Mouse (Mus musculus): ENCODE data around the gene Chmp6. TPM values are rescaled to one million over a fixed set of nuclear protein-coding genes. Genes with fewer than 3 reads are reported as not detected.

Gene Chmp6
- total and polyA plus RNA-seq, 3 experiments = 58.3 to 76.7 TPM; not detected in 1

DNA sequence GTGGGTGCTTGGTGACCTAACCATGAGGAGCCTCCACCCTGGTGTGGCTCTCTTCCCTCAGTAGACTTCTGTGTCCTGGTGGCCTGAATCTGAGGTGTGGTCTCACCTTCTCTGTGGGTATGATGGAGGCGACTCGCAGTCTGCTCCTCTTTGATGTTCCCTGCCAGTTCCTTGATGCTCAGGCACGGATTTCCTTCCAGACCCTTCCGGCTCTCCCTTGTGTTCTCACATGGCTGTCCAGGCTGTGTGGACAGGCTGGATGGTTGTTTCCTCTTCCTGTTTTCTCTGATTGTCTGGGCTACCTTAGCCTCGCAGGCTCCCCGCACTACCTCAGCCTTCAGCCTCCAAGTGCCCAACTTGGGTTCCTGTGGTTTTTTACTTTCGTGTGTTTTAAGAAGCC is 45.6 kb downstream of the Chmp6 start:
- Histone ChIP-seq H3K9ac (ENCODE audit: control insufficient read depth, low read depth, low read length, poor library complexity, severe bottlenecking) (no peak overlapping the region), H3K79me2 (ENCODE audit: control insufficient read depth, insufficient read depth, low read length, poor library complexity) (no peaks in the 10 kb centered on the region), H3K27ac (ENCODE audit: control insufficient read depth, low read depth, low read length) (no peak overlapping the region), H3K4me3 (ENCODE audit: control insufficient read depth in 1 of 2, insufficient read depth in 1 of 2, low read depth in 2 of 2, low read length in 2 of 2) (no peak overlapping the region), H3K9me3 (replicated peaks; ENCODE audit: insufficient read depth, low read length) (no peaks in the 10 kb centered on the region), H3K4me1 (ENCODE audit: control insufficient read depth in 1 of 2, insufficient read depth in 2 of 2, low read length in 2 of 2) (peaks cover 15 to 20% of the 10 kb centered on the region in 2 experiments), H3K36me3 (ENCODE audit: control insufficient read depth in 1 of 2, insufficient read depth in 2 of 2, low read length in 2 of 2) (peaks cover 0 to 19% of the 10 kb centered on the region in 2 experiments; a peak in 2 of 4 replicates), H3K27me3 (ENCODE audit: control insufficient read depth in 1 of 2, insufficient read depth in 2 of 2, low read length in 2 of 2) (no peaks in the 10 kb centered on the region)
- TF ChIP-seq NRF1 (IDR thresholded peaks at IDR 0.05; ENCODE audit: insufficient read depth, low read depth, low read length, poor library complexity, severe bottlenecking) = no peak
- TF ChIP-seq CHD2 (IDR thresholded peaks at IDR 0.05; ENCODE audit: low read length) = no peak
- no peak for TF ChIP-seq MAX (IDR thresholded peaks at IDR 0.05; ENCODE audit: low read length)
- no peak for DNase-seq (ENCODE audit: low read depth, low spot score)

DNA sequence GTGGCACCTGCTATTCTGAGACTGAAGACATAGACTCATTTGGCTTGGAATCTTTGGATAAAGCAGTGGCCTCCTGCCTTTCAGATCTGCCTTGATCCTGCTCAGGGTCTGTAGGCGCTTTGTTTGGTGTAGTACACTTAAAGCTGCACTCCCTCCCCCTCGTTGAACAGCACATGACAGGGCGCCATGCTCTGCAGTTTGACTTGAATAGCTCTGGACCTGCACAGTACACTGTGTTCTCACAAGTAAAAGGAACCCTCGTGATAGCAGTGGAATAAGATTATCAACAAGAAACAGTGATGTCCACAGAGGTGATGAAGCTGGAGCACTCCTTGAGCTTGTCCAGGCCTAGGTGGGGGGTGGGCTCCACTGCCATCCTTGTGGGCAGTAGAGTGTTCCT is 46.5 kb downstream of the Chmp6 start:
- TF ChIP-seq MYC (IDR thresholded peaks at IDR 0.05; ENCODE audit: low read depth, low read length) (no peak), TBP (IDR thresholded peaks at IDR 0.05; ENCODE audit: low read depth, low read length) (no peak), MAZ (IDR thresholded peaks at IDR 0.05; ENCODE audit: low read depth, low read length) (no peak), RAD21 (IDR thresholded peaks at IDR 0.05; ENCODE audit: low read depth, low read length) (no peak), TAL1 (IDR thresholded peaks at IDR 0.05; ENCODE audit: low read length) (no peak), TCF12 (IDR thresholded peaks at IDR 0.05; ENCODE audit: low read depth, low read length) (no peak), MYB (IDR thresholded peaks at IDR 0.05; ENCODE audit: low read depth, low read length) (no peak), MEF2A (IDR thresholded peaks at IDR 0.05; ENCODE audit: extremely low read depth, insufficient replicate concordance, low read depth, low read length, poor library complexity, severe bottlenecking) (no peak), HCFC1 (IDR thresholded peaks at IDR 0.05; ENCODE audit: low read depth, low read length) (no peak), ZC3H11A (IDR thresholded peaks at IDR 0.05; ENCODE audit: low read depth, low read length) (no peak), UBTF (IDR thresholded peaks at IDR 0.05; ENCODE audit: borderline replicate concordance, insufficient read depth, low read depth, low read length) (no peak), MAX (IDR thresholded peaks at IDR 0.05; ENCODE audit: low read length) (no peak), CTCF (IDR thresholded peaks at IDR 0.05 in 2 of 3, conservative IDR thresholded peaks at IDR 0.05 in 1 of 3; ENCODE audit: control insufficient read depth in 1 of 3, insufficient read depth in 1 of 3, low read depth in 2 of 3, low read length in 3 of 3, poor library complexity in 1 of 3, severe bottlenecking in 1 of 3) (no peak)
- peaks cover 0 to 11% of the 10 kb centered on the region in 2 experiments; a peak in 2 of 4 replicates for H3K36me3 ChIP-seq (ENCODE audit: control insufficient read depth in 1 of 2, insufficient read depth in 2 of 2, low read length in 2 of 2)
- no peaks in the 10 kb centered on the region for H3K9me3 ChIP-seq (replicated peaks; ENCODE audit: insufficient read depth, low read length)
- no peaks in the 10 kb centered on the region for H3K27me3 ChIP-seq (ENCODE audit: control insufficient read depth in 1 of 2, insufficient read depth in 2 of 2, low read length in 2 of 2)
- no peak overlapping the region for H3K4me3 ChIP-seq (ENCODE audit: control insufficient read depth in 1 of 2, insufficient read depth in 1 of 2, low read depth in 2 of 2, low read length in 2 of 2)
- H3K4me1 ChIP-seq (ENCODE audit: control insufficient read depth in 1 of 2, insufficient read depth in 2 of 2, low read length in 2 of 2) = peaks cover 6 to 11% of the 10 kb centered on the region in 2 experiments
- no peaks in the 10 kb centered on the region for H3K79me2 ChIP-seq (ENCODE audit: control insufficient read depth, insufficient read depth, low read length, poor library complexity)
- DNase-seq (ENCODE audit: low read depth, low spot score) = no peak
- H3K27ac ChIP-seq (ENCODE audit: control insufficient read depth, low read depth, low read length) = no peak overlapping the region
- H3K9ac ChIP-seq (ENCODE audit: control insufficient read depth, low read depth, low read length, poor library complexity, severe bottlenecking) = no peak overlapping the region
